Mouse (Mus musculus) neutrophil, adult 65 days (primary cell): ENCODE results near the gene Cst9. TPM values are rescaled to one million over a fixed set of nuclear protein-coding genes. Genes with fewer than 3 reads are reported as not detected.

Source experiments
- total RNA-seq: library from RNA; stranded (reverse); gene quantifications from 2 replicates; pipeline ENCODE4 v1.2.4, GENCODE M21; 2023

The Cst9 gene
- not detected in 2 replicates for total RNA-seq

DNA sequence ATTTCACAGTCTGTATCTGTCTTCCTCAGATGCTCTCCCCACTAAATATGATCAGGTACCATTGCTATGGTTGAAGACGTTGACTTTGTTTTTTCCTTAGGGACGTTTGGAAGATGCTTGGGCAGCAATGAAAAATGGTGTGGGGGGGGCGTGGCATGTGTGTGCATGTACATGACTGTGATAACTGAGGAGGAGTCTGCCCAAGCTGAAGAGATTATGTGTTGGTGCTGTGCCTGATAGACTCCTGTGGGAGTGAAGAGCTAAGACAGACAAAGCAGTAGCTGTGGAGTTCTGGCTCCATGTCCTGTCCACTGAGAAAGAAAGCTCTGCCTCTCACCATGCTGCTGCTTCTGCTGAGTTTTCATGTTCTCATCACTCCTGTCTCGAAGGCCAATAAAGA, at the start of gene Cst9:
Gene Cst9 (plus strand): TSS at position 236 of the 400 bp plus-strand sequence.

DNA sequence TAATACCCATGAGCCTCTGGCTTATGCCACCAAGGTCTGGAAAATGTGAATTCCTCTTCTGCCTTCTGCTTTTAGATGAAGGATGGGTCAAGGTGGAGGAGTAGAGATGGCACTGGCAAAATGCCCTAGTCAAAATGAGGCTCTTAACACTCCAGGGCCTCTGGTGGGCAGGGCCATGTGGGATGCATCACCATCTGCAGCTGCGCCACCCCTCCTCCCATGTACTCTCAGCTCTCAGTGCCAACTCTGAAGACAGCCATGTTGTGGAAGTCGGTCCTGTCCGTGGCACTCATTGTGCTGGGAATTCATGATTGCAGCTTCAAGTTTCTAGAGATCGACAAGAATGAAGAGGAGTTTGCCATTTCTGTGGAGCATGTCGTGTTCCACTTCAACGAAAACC, 45.8 kb upstream of the Cst9 start, which contains the start of gene Cst12:
Gene Cst12 (plus strand): TSS at position 220 of the 400 bp plus-strand sequence.

DNA sequence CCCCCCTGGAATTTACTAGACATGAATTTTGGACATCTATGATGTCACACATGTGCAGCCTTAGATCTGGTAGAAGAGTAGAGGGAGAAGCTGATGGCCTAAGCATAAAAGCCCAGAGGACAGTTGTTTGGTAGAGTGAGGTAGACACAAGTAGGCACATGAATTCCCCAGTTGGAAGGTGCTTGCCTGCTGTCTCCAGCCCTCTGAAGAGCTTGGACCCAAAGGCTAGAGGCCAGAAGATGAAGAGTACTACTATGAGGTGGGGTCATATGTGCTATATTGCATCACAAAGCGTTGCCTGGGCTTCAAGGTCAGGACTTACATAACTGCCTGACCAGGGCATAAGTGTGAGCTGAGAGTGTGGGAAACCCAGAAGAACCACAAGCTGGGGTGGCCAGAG, 36.5 kb upstream of the Cst9 start, which contains the start of gene Cst8:
Gene Cst8 (plus strand): TSS at position 301 of the 400 bp plus-strand sequence.

DNA sequence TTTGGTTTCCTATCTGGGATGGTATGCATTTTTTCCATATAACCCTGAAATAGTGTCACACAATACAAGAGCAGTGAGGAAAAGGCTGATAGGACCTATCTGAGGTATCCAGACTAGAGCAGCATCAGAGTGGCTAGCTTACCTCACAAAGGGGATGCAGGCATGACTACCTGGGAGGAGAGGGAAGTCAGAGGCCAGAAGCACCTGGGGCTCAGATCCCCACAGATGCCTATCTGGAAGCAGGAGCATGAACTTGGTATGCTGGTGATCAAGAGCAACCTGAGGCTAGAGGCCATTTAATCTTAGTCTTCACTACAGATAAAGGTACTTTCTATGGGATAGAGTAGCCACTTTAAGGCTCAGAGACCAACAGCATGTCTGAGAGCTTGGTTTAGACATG, 15.0 kb upstream of the Cst9 start, which contains the start of gene Cst13:
Gene Cst13 (plus strand): TSS at position 173 of the 400 bp plus-strand sequence.

DNA sequence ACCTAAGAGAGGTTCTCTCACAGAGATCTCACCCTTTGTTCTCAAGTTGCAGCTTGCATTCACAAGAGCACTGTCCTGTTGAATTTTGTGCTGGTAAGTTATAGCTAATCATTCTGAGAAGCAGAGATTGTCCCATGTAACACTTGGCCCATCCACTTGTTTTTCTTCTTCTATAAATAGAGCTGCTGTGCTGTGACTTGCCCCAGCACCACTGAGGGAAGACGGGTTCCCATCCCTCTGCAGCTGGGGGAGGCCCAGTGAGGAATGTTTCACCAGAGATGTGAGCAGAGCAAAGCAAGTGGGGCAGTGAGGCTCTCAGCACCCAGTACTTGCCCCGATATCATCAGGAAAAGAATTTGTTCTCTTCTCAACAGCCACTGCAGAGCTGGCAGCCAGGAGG, 30.0 kb downstream of the Cst9 start, which contains the start of gene 9230104L09Rik:
Gene 9230104L09Rik (minus strand): TSS at position 73 of the 400 bp plus-strand sequence.

DNA sequence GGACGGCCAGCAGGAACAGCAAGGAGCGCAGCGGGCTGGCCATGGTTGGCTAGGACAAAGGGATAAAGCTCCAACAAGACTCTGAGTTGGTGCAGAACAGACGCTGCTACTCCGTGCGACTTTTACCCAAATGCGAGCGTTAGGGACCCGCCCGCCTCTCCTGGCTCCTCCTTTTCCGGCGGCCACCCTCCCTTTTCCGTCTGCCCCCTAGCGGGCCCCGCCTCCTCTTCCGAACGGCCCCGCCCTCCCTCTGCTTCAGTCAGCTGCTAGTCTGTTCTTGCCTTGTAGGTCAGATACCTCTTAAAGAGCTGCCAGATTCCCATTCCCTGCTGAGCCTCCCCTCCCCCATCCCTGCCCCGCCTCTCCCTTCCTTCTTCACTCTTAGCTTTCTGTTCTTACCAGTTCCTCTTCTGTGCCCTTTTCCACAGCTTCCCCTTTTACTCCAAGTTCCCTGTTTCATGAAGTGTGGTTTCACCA, 40.4 kb downstream of the Cst9 start, which contains the start of gene Cst3:
Gene Cst3 (minus strand): TSS at position 358 of the 477 bp plus-strand sequence.

Other genes starting within 250 kb of the Cst9 start
- 16.5 and 21.5 TPM in 2 replicates for gene Nxt1, start 162.5 kb upstream of the Cst9 start, total RNA-seq
- gene Gzf1, start 154.1 kb upstream of the Cst9 start, total RNA-seq: 12.7 and 14.7 TPM in 2 replicates
- gene Napb, start 102.7 kb upstream of the Cst9 start, total RNA-seq: 1.3 and 2.1 TPM in 2 replicates
- not detected in 2 replicates for gene Cstl1, start 84.8 kb upstream of the Cst9 start, total RNA-seq
- gene Cst11, start 63.6 kb upstream of the Cst9 start, total RNA-seq: not detected in 2 replicates
- gene 8030411F24Rik, start 53.1 kb upstream of the Cst9 start, total RNA-seq: not detected in 2 replicates
- gene Cst12, start 45.8 kb upstream of the Cst9 start, total RNA-seq: not detected in 2 replicates
- gene Cst8, start 36.4 kb upstream of the Cst9 start, total RNA-seq: not detected in 2 replicates
- gene Cst13, start 15.1 kb upstream of the Cst9 start, total RNA-seq: not detected in 2 replicates
- gene 9230104L09Rik, start 29.9 kb downstream of the Cst9 start, total RNA-seq: not detected in 2 replicates
- 375 and 524 TPM in 2 replicates for gene Cst3, start 40.5 kb downstream of the Cst9 start, total RNA-seq
- not detected in 2 replicates for gene Gm1330, start 168.1 kb downstream of the Cst9 start, total RNA-seq
- not detected in 2 replicates for gene Gm10750, start 182.1 kb downstream of the Cst9 start, total RNA-seq